Comparison of ENCODE assay signal across 10 mouse cellular contexts in the genomic region with DNA sequence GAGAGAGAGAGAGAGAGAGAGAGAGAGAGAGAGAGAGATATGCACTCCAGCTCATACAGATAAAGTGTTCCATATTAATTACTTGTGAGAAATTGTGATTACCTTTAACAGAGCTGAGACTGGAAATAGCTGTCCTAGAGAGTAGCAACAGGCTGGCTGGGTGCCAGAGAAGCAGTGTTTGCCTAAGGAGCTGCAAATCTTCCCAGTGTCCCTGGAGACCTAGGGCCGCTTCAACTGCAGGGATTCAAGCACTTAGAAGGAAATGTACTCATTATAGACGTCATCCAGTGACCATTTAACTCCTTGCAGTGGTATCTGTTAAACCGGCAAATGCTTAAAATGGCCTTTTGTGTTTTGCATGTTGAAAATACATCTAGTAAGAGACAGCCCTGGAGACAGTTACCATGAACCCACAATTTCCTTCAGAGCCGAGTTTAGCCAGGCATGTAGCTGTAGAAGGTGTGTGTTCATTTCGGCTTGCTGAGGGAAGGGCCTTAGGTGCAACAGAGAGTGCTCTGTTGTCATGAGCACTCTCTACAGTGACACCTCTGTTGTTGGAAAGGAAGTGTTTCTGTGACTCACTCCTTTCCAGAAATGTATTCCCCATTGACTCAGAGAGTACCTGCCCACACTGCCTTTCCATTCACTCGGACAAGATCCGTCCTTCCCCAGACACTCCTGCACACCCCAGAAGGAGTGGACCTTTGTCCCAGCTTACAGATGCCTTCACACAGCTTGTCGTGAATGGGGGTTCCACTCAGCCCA. TPM values are rescaled to one million over a fixed set of nuclear protein-coding genes. Genes with fewer than 3 reads are reported as not detected.
DNase-seq lines count a peak whose midpoint lies in the region; ATAC-seq lines count a peak whose summit lies in the region.
"Had no signal": no experiment of that assay in that cellular context is flagged by ENCODE, and none has a peak within 500 bp of the region (broad histone marks: within the 10 kb centered on the region; RNA-seq: fewer than 3 reads in every experiment).

No protein-coding gene starts in this region.

- no peak for DNase-seq in frontal cortex, postnatal 14 days (ENCODE audit: low spot score in 2 of 2)
- DNase-seq in kidney, adult 9 months, result peak; percentile 42
- no peak for DNase-seq in kidney, adult 11 months
- peak; percentile 45 for DNase-seq in right cerebral cortex, adult 18-20 months
- no peak for DNase-seq in right cerebral cortex, postnatal 25 days
- peak; percentile 7 for DNase-seq in skeletal muscle tissue, adult 2 months (ENCODE audit: low read depth, low spot score)
- DNase-seq: cerebellum, adult 9-10 months; layer of hippocampus, adult 9-11 months had no signal

- ATAC-seq in frontal cortex, adult (ENCODE audit: low TSS enrichment), result peak; percentile 97
- ATAC-seq in monocyte, adult 5-6 weeks (replicated peaks; ENCODE audit: insufficient number of reproducible peaks, low FRiP score, low TSS enrichment, poor library complexity, severe bottlenecking), result no peak

RNA-seq across cellular contexts. Expression of gene Slc1a1, which starts 10.3 kb away (rescaled TPM):
- total RNA-seq in monocyte, adult 5-6 weeks (2017), result not detected in 3 replicates

Comparison
In these comparisons a context has a peak if more than half of its experiments do, and no peak if none do; other contexts are left out.
1. DNase-seq: peak in kidney, adult 9 months (single experiment), right cerebral cortex, adult 18-20 months (single experiment) and skeletal muscle tissue, adult 2 months (single experiment); none in frontal cortex, postnatal 14 days (0 of 2), kidney, adult 11 months (single experiment) and right cerebral cortex, postnatal 25 days (single experiment).